Mouse (Mus musculus) ovary, adult 18-20 months (tissue): Measurements from ENCODE around the gene Krt35.

ENCODE experiments used
- DNase-seq: peaks from one replicate; pipeline ENCODE4 v3.0.0; 2022; ENCODE audit warnings: low spot score, mixed read lengths

The Krt35 gene

GRCm38 (mm10) chr11:100066236-100067010, 29.6 kb downstream of the Krt35 start:
- DNase-seq = no peak

GRCm38 (mm10) chr11:100058875-100059274, 37.2 kb downstream of the Krt35 start:
- DNase-seq = no peak

GRCm38 (mm10) chr11:100055686-100056655, 40.1 kb downstream of the Krt35 start:
- no peak for DNase-seq

GRCm38 (mm10) chr11:100050451-100050850, 45.6 kb downstream of the Krt35 start, which contains the start of gene Krt31:
Gene Krt31, minus strand, starts transcription at chr11:100050551.
- DNase-seq = no peak

GRCm38 (mm10) chr11:100047193-100047592, 48.8 kb downstream of the Krt35 start:
- no peak for DNase-seq

GRCm38 (mm10) chr11:100046303-100046866, 49.7 kb downstream of the Krt35 start:
- no peak for DNase-seq
